Mouse (Mus musculus): ENCODE data around the gene Gsg1.

GRCm38 (mm10) chr6:135271761-135272160 lies 17.6 kb upstream of the Gsg1 start:
- TF ChIP-seq GATA1 (IDR thresholded peaks at IDR 0.05; ENCODE audit: borderline replicate concordance, low read length) (no peak), CTCF (IDR thresholded peaks at IDR 0.05; ENCODE audit: low read depth, low read length) (no peak), POLR2AphosphoS5 (IDR thresholded peaks at IDR 0.05; ENCODE audit: insufficient replicate concordance, low read depth, low read length) (no peak), TAL1 (conservative IDR thresholded peaks at IDR 0.05; ENCODE audit: low read depth, low read length) (no peak), GATA2 (IDR thresholded peaks at IDR 0.05; ENCODE audit: borderline replicate concordance, low read depth, low read length) (no peak)
